Mouse (Mus musculus) kidney, embryonic 15.5 days (tissue): ENCODE measurements at regions not wholly inside any gene's neighbourhood (a gene's known extent, or its start where the extent isn't known, plus 50 kb on each side); places are given as distances from the start of the nearest gene placed in this dataset.

Experiments used
- ATAC-seq: fragments of 200-750 bp; cut with Nextera tagmentation; replicated peaks from 2 replicates; pipeline ENCODE4 v1.8.0; 2017; ENCODE audit warnings: moderate TSS enrichment; ENCODE audit not compliant: low FRiP score
- H3K27ac ChIP-seq: fragments of 300-500 bp; sonication (generic); 2 replicates; pipeline ENCODE4 v1.5.1; 2015; ENCODE audit warnings: mild to moderate bottlenecking, inconsistent platforms
- H3K27me3 ChIP-seq: fragments of 300-500 bp; sonication (generic); 2 replicates; pipeline ENCODE4 v1.6.1; 2015; ENCODE audit warnings: inconsistent platforms
- H3K36me3 ChIP-seq: fragments of 300-500 bp; sonication (generic); 2 replicates; pipeline ENCODE4 v1.6.1; 2015; ENCODE audit warnings: inconsistent platforms
- H3K4me1 ChIP-seq: fragments of 300-500 bp; sonication (generic); 2 replicates; pipeline ENCODE4 v1.6.1; 2015; ENCODE audit warnings: inconsistent platforms
- H3K4me2 ChIP-seq: fragments of 300-500 bp; sonication (generic); 2 replicates; pipeline ENCODE4 v1.6.1; 2015; ENCODE audit warnings: moderate library complexity, mild to moderate bottlenecking, inconsistent platforms
- H3K4me3 ChIP-seq: fragments of 300-500 bp; sonication (generic); replicated peaks from 2 replicates; pipeline ENCODE4 v1.5.1; 2015; ENCODE audit warnings: mild to moderate bottlenecking, inconsistent platforms
- H3K9ac ChIP-seq: fragments of 300-500 bp; sonication (generic); 2 replicates; pipeline ENCODE4 v1.6.1; 2015; ENCODE audit warnings: mild to moderate bottlenecking, inconsistent platforms
- H3K9me3 ChIP-seq: fragments of 300-500 bp; sonication (generic); replicated peaks from 2 replicates; pipeline ENCODE4 v1.6.1; 2016; ENCODE audit warnings: inconsistent platforms
- WGBS: fragments of 180-500 bp; shearing (Covaris S2); methylation state at CpG from one replicate; pipeline ENCODE4 v1.1.7; 2015; ENCODE audit warnings: mixed read lengths; 5-methylcytosine and 5-hydroxymethylcytosine counted together

GRCm38 (mm10) chr13:97705926-97706325, 54.5 kb downstream of the Gm10260 start:
- WGBS = 96% methylated on average over 5 of the region's 5 CpGs
- H3K4me3 ChIP-seq = no peak overlapping the region
- no peaks in the 10 kb centered on the region for H3K27me3 ChIP-seq
- no peak overlapping the region for H3K27ac ChIP-seq
- H3K9me3 ChIP-seq = no peaks in the 10 kb centered on the region
- no peaks in the 10 kb centered on the region for H3K4me1 ChIP-seq
- H3K4me2 ChIP-seq = no peak overlapping the region
- no peak for ATAC-seq
- no peak overlapping the region for H3K9ac ChIP-seq
- no peaks in the 10 kb centered on the region for H3K36me3 ChIP-seq

- Histone ChIP-seq H3K27ac (no peak overlapping the region), H3K4me2 (no peak overlapping the region), H3K4me1 (no peaks in the 10 kb centered on the region), H3K27me3 (no peaks in the 10 kb centered on the region), H3K9me3 (no peaks in the 10 kb centered on the region), H3K9ac (no peak overlapping the region), H3K4me3 (no peak overlapping the region), H3K36me3 (no peaks in the 10 kb centered on the region)
- 87% methylated on average over 4 of the region's 4 CpGs for WGBS
- no peak for ATAC-seq
Measured at GRCm38 (mm10) chr13:97704541-97704940, 55.9 kb downstream of the Gm10260 start.

GRCm38 (mm10) chr13:97698967-97699366, 61.5 kb downstream of the Gm10260 start:
- ATAC-seq = no peak
- WGBS = 83% methylated on average over 2 of the region's 2 CpGs

GRCm38 (mm10) chr13:97698317-97698716, 62.1 kb downstream of the Gm10260 start:
- H3K4me1 ChIP-seq = no peaks in the 10 kb centered on the region
- H3K27ac ChIP-seq = no peak overlapping the region
- H3K27me3 ChIP-seq = no peaks in the 10 kb centered on the region
- H3K9me3 ChIP-seq = no peaks in the 10 kb centered on the region
- no peak overlapping the region for H3K4me2 ChIP-seq
- 96% methylated on average over 1 of the region's 1 CpGs for WGBS
- no peak for ATAC-seq
- H3K36me3 ChIP-seq = no peaks in the 10 kb centered on the region
- H3K9ac ChIP-seq = no peak overlapping the region
- no peak overlapping the region for H3K4me3 ChIP-seq

More at GRCm38 (mm10) chr13:97698967-97699366, 61.5 kb downstream of the Gm10260 start:
- Histone ChIP-seq H3K27ac (no peak overlapping the region), H3K27me3 (no peaks in the 10 kb centered on the region), H3K9ac (no peak overlapping the region), H3K36me3 (no peaks in the 10 kb centered on the region), H3K9me3 (no peaks in the 10 kb centered on the region), H3K4me3 (no peak overlapping the region), H3K4me1 (no peaks in the 10 kb centered on the region), H3K4me2 (no peak overlapping the region)

GRCm38 (mm10) chr13:97697262-97697661, 63.2 kb downstream of the Gm10260 start:
- H3K27ac ChIP-seq = no peak overlapping the region
- no peak for ATAC-seq
- no peaks in the 10 kb centered on the region for H3K4me1 ChIP-seq
- no peaks in the 10 kb centered on the region for H3K36me3 ChIP-seq
- no peaks in the 10 kb centered on the region for H3K27me3 ChIP-seq
- H3K9me3 ChIP-seq = no peaks in the 10 kb centered on the region
- no peak overlapping the region for H3K4me3 ChIP-seq
- H3K9ac ChIP-seq = no peak overlapping the region
- H3K4me2 ChIP-seq = no peak overlapping the region
- WGBS = 83% methylated on average over 10 of the region's 10 CpGs

- 71% methylated on average over 2 of the region's 2 CpGs for WGBS
- no peak overlapping the region for H3K9ac ChIP-seq
- no peaks in the 10 kb centered on the region for H3K4me1 ChIP-seq
- no peak for ATAC-seq
- H3K27ac ChIP-seq = no peak overlapping the region
- no peaks in the 10 kb centered on the region for H3K9me3 ChIP-seq
- H3K27me3 ChIP-seq = no peaks in the 10 kb centered on the region
- H3K4me2 ChIP-seq = no peak overlapping the region
- no peak overlapping the region for H3K4me3 ChIP-seq
- H3K36me3 ChIP-seq = no peaks in the 10 kb centered on the region
Measured at GRCm38 (mm10) chr13:97695022-97695421, 65.4 kb downstream of the Gm10260 start.

GRCm38 (mm10) chr13:97694356-97694990, 66.0 kb downstream of the Gm10260 start:
- Histone ChIP-seq H3K27ac (no peak overlapping the region), H3K9me3 (no peaks in the 10 kb centered on the region), H3K4me3 (no peak overlapping the region), H3K27me3 (no peaks in the 10 kb centered on the region), H3K36me3 (no peaks in the 10 kb centered on the region), H3K4me1 (no peaks in the 10 kb centered on the region), H3K9ac (no peak overlapping the region), H3K4me2 (no peak overlapping the region)
- no peak for ATAC-seq
- 56% methylated on average over 9 of the region's 9 CpGs for WGBS

GRCm38 (mm10) chr13:97688310-97688886, 72.0 kb downstream of the Gm10260 start:
- Histone ChIP-seq H3K27me3 (no peaks in the 10 kb centered on the region), H3K4me3 (no peak overlapping the region), H3K36me3 (no peaks in the 10 kb centered on the region), H3K9me3 (no peaks in the 10 kb centered on the region), H3K4me2 (no peak overlapping the region), H3K4me1 (0 out of 2 replicates have a peak, but pooled peaks cover 4% of the 10 kb centered on the region), H3K9ac (no peak overlapping the region), H3K27ac (no peak overlapping the region)
- no peak for ATAC-seq
- 55% methylated on average over 12 of the region's 12 CpGs for WGBS

- Histone ChIP-seq H3K27ac (no peak overlapping the region), H3K36me3 (no peaks in the 10 kb centered on the region), H3K9ac (no peak overlapping the region), H3K4me3 (no peak overlapping the region), H3K27me3 (no peaks in the 10 kb centered on the region), H3K4me1 (peaks cover 12% of the 10 kb centered on the region), H3K9me3 (no peaks in the 10 kb centered on the region), H3K4me2 (no peak overlapping the region)
- no peak for ATAC-seq
- WGBS = 86% methylated on average over 6 of the region's 6 CpGs
Measured at GRCm38 (mm10) chr13:97683836-97684235, 76.6 kb downstream of the Gm10260 start.

GRCm38 (mm10) chr13:97681228-97681987, 79.0 kb downstream of the Gm10260 start:
- 43% methylated on average over 6 of the region's 6 CpGs for WGBS
- peaks cover 11% of the 10 kb centered on the region for H3K4me1 ChIP-seq
- no peaks in the 10 kb centered on the region for H3K9me3 ChIP-seq
- H3K4me3 ChIP-seq = no peak overlapping the region
- no peak for ATAC-seq
- no peak overlapping the region for H3K9ac ChIP-seq
- no peaks in the 10 kb centered on the region for H3K27me3 ChIP-seq
- H3K27ac ChIP-seq = no peak overlapping the region
- no peak overlapping the region for H3K4me2 ChIP-seq
- no peaks in the 10 kb centered on the region for H3K36me3 ChIP-seq

GRCm38 (mm10) chr13:97680283-97680896, 80.0 kb downstream of the Gm10260 start:
- 79% methylated on average over 5 of the region's 5 CpGs for WGBS
- Histone ChIP-seq H3K36me3 (no peaks in the 10 kb centered on the region), H3K4me2 (no peak overlapping the region), H3K27ac (no peak overlapping the region), H3K27me3 (no peaks in the 10 kb centered on the region), H3K9ac (no peak overlapping the region), H3K4me1 (peaks cover 16% of the 10 kb centered on the region), H3K4me3 (no peak overlapping the region), H3K9me3 (no peaks in the 10 kb centered on the region)
- ATAC-seq = no peak

- no peak overlapping the region for H3K27ac ChIP-seq
- WGBS = 90% methylated on average over 5 of the region's 5 CpGs
- no peak overlapping the region for H3K4me3 ChIP-seq
- 0 out of 2 replicates have a peak, but pooled peaks cover 3% of the 10 kb centered on the region for H3K27me3 ChIP-seq
- no peak overlapping the region for H3K9ac ChIP-seq
- no peak overlapping the region for H3K4me2 ChIP-seq
- ATAC-seq = no peak
- no peaks in the 10 kb centered on the region for H3K36me3 ChIP-seq
- no peaks in the 10 kb centered on the region for H3K9me3 ChIP-seq
- H3K4me1 ChIP-seq = peaks cover 16% of the 10 kb centered on the region
Measured at GRCm38 (mm10) chr13:97678991-97679390, 81.4 kb downstream of the Gm10260 start.
